Mouse (Mus musculus) megakaryocyte, embryonic 14.5 days (primary cell): ENCODE data around the gene Syne3. TPM values are rescaled to one million over a fixed set of nuclear protein-coding genes. Genes with fewer than 3 reads are reported as not detected.

Source experiments
- H3K27me3 ChIP-seq: replicated peaks from 2 replicates; pipeline ENCODE3; 2012; ENCODE audit warnings: inconsistent platforms
- H3K36me3 ChIP-seq: replicated peaks from 2 replicates; pipeline ENCODE3; 2012; ENCODE audit warnings: low read length, inconsistent platforms, mixed read lengths
- H3K4me1 ChIP-seq: 2 replicates; pipeline ENCODE4 v1.6.1; 2012; ENCODE audit warnings: inconsistent platforms
- H3K4me3 ChIP-seq: replicated peaks from 2 replicates; pipeline ENCODE3; 2012; ENCODE audit warnings: moderate library complexity, mild to moderate bottlenecking, inconsistent platforms
- H3K9me3 ChIP-seq: 2 replicates; pipeline ENCODE4 v1.6.1; 2012; ENCODE audit warnings: inconsistent platforms
- FLI1 ChIP-seq: IDR thresholded peaks from 2 replicates; pipeline ENCODE4 v1.6.1; 2012; ENCODE audit warnings: low read length, inconsistent platforms, mixed read lengths
- GATA1 ChIP-seq: IDR thresholded peaks from 3 replicates; pipeline ENCODE4 v1.6.1; 2012; ENCODE audit warnings: mixed read lengths, low read length, inconsistent platforms, borderline replicate concordance
- polyA plus RNA-seq: library from polyadenylated mRNA; stranded (reverse); fragments of >175 nt; gene quantifications from 2 replicates; pipeline ENCODE4 v1.2.3, GENCODE M21; 2012; ENCODE audit warnings: low replicate concordance; ENCODE audit not compliant: insufficient read depth

Gene Syne3
- polyA plus RNA-seq, 1 experiment, result 6.8 TPM

GRCm38 (mm10) chr12:105002340-105003132 lies 7.1 kb downstream of the Syne3 start:
- peak overlapping the region; percentile 66 for H3K4me3 ChIP-seq
- H3K9me3 ChIP-seq, result no peaks in the 10 kb centered on the region
- TF ChIP-seq GATA1, result no peak
- TF ChIP-seq FLI1, result no peak
- peaks cover 6% of the 10 kb centered on the region for H3K27me3 ChIP-seq
- peaks cover 100% of the 10 kb centered on the region for H3K4me1 ChIP-seq
- H3K36me3 ChIP-seq, result peaks cover 64% of the 10 kb centered on the region

GRCm38 (mm10) chr12:105001317-105001716 lies 8.3 kb downstream of the Syne3 start:
- Histone ChIP-seq H3K36me3 (peaks cover 65% of the 10 kb centered on the region), H3K27me3 (peaks cover 6% of the 10 kb centered on the region), H3K4me3 (peak overlapping the region; percentile 81), H3K4me1 (peaks cover 100% of the 10 kb centered on the region), H3K9me3 (no peaks in the 10 kb centered on the region)
- TF ChIP-seq GATA1 (no peak), FLI1 (no peak)

GRCm38 (mm10) chr12:105000487-105001283 lies 8.9 kb downstream of the Syne3 start:
- Histone ChIP-seq H3K27me3 (peaks cover 6% of the 10 kb centered on the region), H3K4me3 (peak overlapping the region; percentile 81), H3K9me3 (no peaks in the 10 kb centered on the region), H3K4me1 (peaks cover 100% of the 10 kb centered on the region), H3K36me3 (peaks cover 68% of the 10 kb centered on the region)
- no peak for TF ChIP-seq GATA1
- TF ChIP-seq FLI1, result peak; percentile 77; the same call in 1 of the 2 replicates

GRCm38 (mm10) chr12:104999171-104999570 lies 10.4 kb downstream of the Syne3 start:
- H3K9me3 ChIP-seq, result no peaks in the 10 kb centered on the region
- H3K36me3 ChIP-seq, result peaks cover 69% of the 10 kb centered on the region
- no peak for TF ChIP-seq FLI1
- no peak for TF ChIP-seq GATA1
- peaks cover 100% of the 10 kb centered on the region for H3K4me1 ChIP-seq
- H3K27me3 ChIP-seq, result peaks cover 6% of the 10 kb centered on the region
- peak overlapping the region; percentile 19 for H3K4me3 ChIP-seq

- Histone ChIP-seq H3K36me3 (peaks cover 73% of the 10 kb centered on the region), H3K4me1 (peaks cover 100% of the 10 kb centered on the region), H3K4me3 (no peak overlapping the region), H3K27me3 (peaks cover 6% of the 10 kb centered on the region), H3K9me3 (no peaks in the 10 kb centered on the region)
- no peak for TF ChIP-seq FLI1
- no peak for TF ChIP-seq GATA1
Measured at GRCm38 (mm10) chr12:104998541-104998940, 11.1 kb downstream of the Syne3 start.

- TF ChIP-seq GATA1 (no peak), FLI1 (no peak)
- Histone ChIP-seq H3K36me3 (peaks cover 73% of the 10 kb centered on the region), H3K9me3 (no peaks in the 10 kb centered on the region), H3K4me1 (peaks cover 99% of the 10 kb centered on the region), H3K4me3 (peak overlapping the region; percentile 64), H3K27me3 (peaks cover 6% of the 10 kb centered on the region)
Measured at GRCm38 (mm10) chr12:104997641-104998293, 11.8 kb downstream of the Syne3 start.

- Histone ChIP-seq H3K9me3 (no peaks in the 10 kb centered on the region), H3K36me3 (peaks cover 73% of the 10 kb centered on the region), H3K4me3 (no peak overlapping the region), H3K4me1 (peaks cover 99% of the 10 kb centered on the region), H3K27me3 (peaks cover 6% of the 10 kb centered on the region)
- TF ChIP-seq FLI1, result no peak
- no peak for TF ChIP-seq GATA1
Measured at GRCm38 (mm10) chr12:104997159-104997558, 12.4 kb downstream of the Syne3 start.

GRCm38 (mm10) chr12:104996012-104996728 lies 13.4 kb downstream of the Syne3 start:
- H3K4me1 ChIP-seq, result peaks cover 99% of the 10 kb centered on the region
- peaks cover 6% of the 10 kb centered on the region for H3K27me3 ChIP-seq
- H3K36me3 ChIP-seq, result peaks cover 72% of the 10 kb centered on the region
- no peak for TF ChIP-seq GATA1
- no peak for TF ChIP-seq FLI1
- H3K4me3 ChIP-seq, result peak overlapping the region; percentile 9
- no peaks in the 10 kb centered on the region for H3K9me3 ChIP-seq

- Histone ChIP-seq H3K36me3 (peaks cover 78% of the 10 kb centered on the region), H3K4me3 (no peak overlapping the region), H3K9me3 (no peaks in the 10 kb centered on the region), H3K27me3 (peaks cover 6% of the 10 kb centered on the region), H3K4me1 (peaks cover 99% of the 10 kb centered on the region)
- TF ChIP-seq GATA1 (no peak), FLI1 (no peak)
Measured at GRCm38 (mm10) chr12:104995259-104995876, 14.2 kb downstream of the Syne3 start.
